Mouse (Mus musculus) liver, postnatal 0 days (tissue): Measurements from ENCODE around the gene Idi1.

Experiments used
- CTCF ChIP-seq: sonication (generic); IDR thresholded peaks from 2 replicates; pipeline ENCODE4 v1.5.1; 2016; ENCODE audit warnings: antibody characterized with exemption, low read depth
- EP300 ChIP-seq: IDR thresholded peaks from 2 replicates; pipeline ENCODE4 v1.6.1; 2016; ENCODE audit warnings: antibody characterized with exemption, low read depth, mild to moderate bottlenecking

DNA sequence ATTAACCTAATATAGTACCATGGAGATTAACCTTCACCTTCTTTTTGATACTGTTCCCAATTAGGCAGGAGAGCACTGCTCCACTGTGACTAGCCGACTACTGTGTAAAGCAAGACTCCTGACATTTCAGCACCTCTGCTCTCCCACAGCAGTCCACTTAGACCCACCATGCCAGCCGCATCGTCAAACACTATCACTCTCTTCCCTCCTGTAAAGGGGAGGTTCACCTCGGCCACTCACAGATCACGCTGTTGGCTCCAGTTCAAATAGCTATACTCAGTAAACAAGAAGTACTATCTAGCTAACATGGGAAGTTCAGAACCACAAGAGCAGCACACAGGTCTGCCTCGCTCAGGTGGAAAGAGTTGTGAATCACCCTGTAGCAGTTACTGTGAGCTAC, 26.8 kb upstream of the Idi1 start:
- TF ChIP-seq CTCF (no peak), EP300 (no peak)
